Mouse (Mus musculus) brain, adult 10 weeks (tissue): Measurements from ENCODE around the gene Dhrs9. TPM values are rescaled to one million over a fixed set of nuclear protein-coding genes. Genes with fewer than 3 reads are reported as not detected.

Experiments
- polyA plus RNA-seq: library from polyadenylated mRNA; stranded (reverse); fragments of 350-450 nt; fragmentation: Illumina TruSeq; extraction: RNeasy Lipid Tissue Mini Kit (QIAGEN cat#74804); gene quantifications from one replicate; pipeline ENCODE4 v1.2.3, GENCODE M21; 2015; ENCODE audit warnings: low read depth, low replicate concordance

Dhrs9 gene
- polyA plus RNA-seq, result not detected

DNA sequence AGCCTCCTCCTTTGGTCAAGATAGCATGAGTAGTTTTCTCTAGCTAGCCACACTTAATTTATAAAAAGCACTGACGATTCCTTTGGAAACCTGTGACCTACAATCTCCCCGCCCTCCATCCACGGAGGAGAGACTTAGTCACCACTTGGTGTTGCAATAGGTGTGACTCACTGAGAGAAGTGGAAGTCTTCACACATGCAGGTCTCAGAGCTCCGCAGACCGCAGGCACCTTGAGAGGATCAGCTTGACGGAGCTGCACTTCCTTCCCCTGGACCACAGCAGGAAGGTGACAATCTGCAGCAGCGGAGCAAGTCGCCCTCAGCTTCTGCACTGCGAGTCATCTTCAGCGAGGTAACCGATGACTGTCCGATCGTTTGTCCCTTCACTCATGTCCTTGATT is at the start of gene Dhrs9:
Gene Dhrs9 (plus strand): TSS at position 165 of the 400 bp plus-strand sequence.

DNA sequence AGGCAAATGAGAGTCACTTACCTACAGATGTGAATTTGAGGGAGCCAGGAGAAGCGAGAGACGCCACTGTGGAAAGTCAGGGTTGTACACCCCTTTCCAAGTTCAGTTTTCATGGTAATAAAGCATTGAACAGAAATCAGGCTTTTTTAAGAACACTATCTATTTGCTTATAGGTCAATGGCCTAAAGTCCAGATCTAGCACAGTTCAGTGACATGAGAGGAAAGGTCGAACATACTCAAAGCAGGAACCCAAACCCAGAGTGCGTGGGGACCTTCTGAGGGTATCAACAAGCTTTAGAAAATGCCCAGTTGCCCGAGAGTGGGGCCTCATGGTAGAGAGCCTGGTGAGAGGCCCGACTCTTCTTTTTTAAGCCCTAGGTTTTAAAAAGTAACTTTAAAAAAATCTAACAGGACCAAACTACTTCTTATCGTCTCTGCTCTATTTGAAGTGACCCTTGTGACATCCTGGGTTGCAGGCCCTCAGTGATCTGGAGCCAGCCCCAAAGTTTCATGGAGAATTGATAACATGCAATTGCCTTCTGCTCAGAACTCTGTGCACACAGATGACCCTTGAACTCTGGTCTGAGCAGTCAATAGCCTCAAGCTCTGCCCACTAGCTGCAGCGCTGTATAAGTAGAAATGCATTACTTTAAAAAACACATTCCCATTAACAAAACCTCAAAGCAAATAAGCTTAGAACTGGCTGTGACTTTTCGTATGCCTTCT is 37.6 kb upstream of the Dhrs9 start, which contains the start of gene Abcb11:
Gene Abcb11 (minus strand): TSS at position 121 of the 726 bp plus-strand sequence.

Other genes starting within 250 kb of the Dhrs9 start
- gene Nostrin, start 244.6 kb upstream of the Dhrs9 start, polyA plus RNA-seq, result 4.8 TPM
- 1.4 TPM for gene Spc25, start 174.3 kb upstream of the Dhrs9 start, polyA plus RNA-seq
- not detected for gene G6pc2, start 169.4 kb upstream of the Dhrs9 start, polyA plus RNA-seq
- gene Abcb11, start 37.8 kb upstream of the Dhrs9 start, polyA plus RNA-seq, result not detected
- 0.18 TPM for gene Lrp2, start 205.6 kb downstream of the Dhrs9 start, polyA plus RNA-seq